Mouse (Mus musculus) retina, postnatal 7 days (tissue): Measurements from ENCODE around the gene Rnd3.

Experiments used
- DNase-seq: peaks from one replicate; pipeline ENCODE4 v3.0.0-alpha.2; 2012; ENCODE audit warnings: low read depth, low spot score

The Rnd3 gene

DNA sequence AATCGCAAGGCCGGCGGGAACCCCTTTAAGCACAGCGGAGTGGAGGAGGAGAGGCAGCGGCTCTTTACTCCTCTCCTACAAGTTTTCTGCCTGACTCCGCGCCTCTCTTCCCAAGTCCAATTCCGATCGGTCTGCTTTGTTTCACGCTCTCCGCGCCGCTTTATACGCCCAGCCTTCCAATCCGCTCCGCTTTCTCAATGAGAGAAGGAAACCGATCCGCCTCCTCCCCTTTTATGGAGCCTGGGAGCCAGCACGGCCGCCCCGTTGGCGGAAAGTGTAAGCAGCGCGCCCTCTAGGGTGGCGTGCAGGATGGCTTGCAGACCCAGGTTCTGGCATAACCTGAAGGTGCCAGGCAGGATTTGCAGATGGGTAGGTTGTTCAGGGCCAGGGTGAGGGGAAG lies at the start of gene Rnd3:
Gene Rnd3, minus strand, starts transcription at position 137 of the 400 bp plus-strand sequence.
- DNase-seq = peak; percentile 86

GRCm38 (mm10) chr2:51192319-51192718 lies 43.4 kb upstream of the Rnd3 start:
- no peak for DNase-seq

DNA sequence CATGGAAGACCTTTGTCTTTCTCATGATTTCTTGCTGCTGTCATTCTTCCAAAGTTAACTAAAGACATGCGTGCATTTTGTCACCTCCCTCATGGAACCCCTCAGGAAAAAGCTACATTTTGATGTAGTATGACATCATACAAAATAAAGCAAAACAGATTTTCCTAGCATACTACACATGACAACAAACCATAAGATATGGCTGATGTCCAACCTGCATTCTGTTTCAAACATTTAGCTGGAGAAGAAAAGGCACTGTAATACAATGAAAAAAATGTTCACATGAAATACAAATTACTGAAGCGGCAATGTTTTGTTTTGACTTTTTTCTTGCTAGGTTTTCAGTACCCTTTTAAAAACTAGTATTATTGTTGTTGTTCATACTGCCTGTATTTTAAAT lies 36.9 kb upstream of the Rnd3 start:
- no peak for DNase-seq

- DNase-seq = no peak
Observed at GRCm38 (mm10) chr2:51182990-51183389, 34.1 kb upstream of the Rnd3 start.

GRCm38 (mm10) chr2:51181376-51181775 lies 32.5 kb upstream of the Rnd3 start:
- DNase-seq = no peak

GRCm38 (mm10) chr2:51179096-51179495 lies 30.2 kb upstream of the Rnd3 start:
- DNase-seq = no peak

- no peak for DNase-seq
Observed at GRCm38 (mm10) chr2:51177615-51178014, 28.7 kb upstream of the Rnd3 start.

DNA sequence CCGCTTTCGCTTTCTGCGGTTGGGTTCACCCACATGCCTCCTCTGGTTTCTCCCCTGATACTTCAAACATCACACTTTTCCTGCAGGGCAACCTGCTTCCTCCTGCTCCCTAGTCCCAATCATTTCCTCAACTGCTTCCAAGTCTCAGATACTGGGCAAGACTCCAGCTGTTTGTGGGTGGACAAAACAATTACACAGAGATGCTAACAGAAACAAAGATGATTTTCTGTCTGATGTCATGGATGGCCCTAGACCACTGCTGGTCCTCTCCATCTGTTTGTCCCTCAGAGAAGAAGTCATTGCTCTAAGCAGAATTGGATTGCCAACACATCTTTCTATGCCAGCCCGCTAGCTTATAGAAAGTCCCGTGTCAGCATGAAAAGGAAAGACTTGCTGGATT lies 26.4 kb upstream of the Rnd3 start:
- no peak for DNase-seq

DNA sequence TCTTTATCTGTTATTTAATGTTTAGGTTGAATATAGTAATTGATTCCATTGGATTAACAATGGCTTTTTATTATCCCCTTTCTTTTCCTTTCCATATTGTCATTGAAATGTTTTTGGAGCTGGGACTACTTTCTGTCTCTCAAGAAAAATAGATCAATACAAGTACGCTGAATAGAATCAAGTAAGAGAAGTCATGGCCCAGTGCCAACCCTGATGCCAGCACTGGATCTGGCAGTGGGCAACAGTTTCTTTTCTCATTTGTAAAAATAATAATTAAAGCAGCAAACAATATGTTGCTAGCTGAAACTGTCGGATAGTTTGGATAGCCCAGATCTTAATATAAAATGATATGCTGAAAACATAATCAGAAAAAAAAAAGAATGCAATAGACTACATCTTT lies 12.2 kb upstream of the Rnd3 start:
- DNase-seq = no peak

DNA sequence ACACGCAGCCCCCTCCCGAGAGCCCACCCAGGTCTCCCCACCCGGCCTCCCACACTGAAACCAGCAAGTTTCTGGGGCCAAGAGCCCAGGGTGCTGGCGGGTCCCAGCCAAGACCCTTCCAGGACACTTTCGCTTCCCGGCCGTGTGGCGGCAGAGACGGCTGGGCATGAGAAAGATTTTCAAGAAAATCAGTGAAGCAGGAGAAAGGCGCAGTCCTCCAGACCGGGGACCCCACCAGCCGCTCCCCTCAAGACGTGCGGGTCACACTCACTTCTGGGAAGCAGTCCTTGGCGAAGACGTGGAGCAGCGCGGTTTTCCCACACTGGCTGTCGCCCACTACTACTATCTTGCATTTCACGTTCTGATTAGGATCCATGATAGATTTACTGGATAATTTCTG lies 457 bp downstream of the Rnd3 start:
- no peak for DNase-seq

- DNase-seq = no peak
Observed at GRCm38 (mm10) chr2:51148065-51148407, 875 bp downstream of the Rnd3 start.

- DNase-seq = peak; percentile 57
Observed at GRCm38 (mm10) chr2:51147318-51148064, 1.4 kb downstream of the Rnd3 start.

DNA sequence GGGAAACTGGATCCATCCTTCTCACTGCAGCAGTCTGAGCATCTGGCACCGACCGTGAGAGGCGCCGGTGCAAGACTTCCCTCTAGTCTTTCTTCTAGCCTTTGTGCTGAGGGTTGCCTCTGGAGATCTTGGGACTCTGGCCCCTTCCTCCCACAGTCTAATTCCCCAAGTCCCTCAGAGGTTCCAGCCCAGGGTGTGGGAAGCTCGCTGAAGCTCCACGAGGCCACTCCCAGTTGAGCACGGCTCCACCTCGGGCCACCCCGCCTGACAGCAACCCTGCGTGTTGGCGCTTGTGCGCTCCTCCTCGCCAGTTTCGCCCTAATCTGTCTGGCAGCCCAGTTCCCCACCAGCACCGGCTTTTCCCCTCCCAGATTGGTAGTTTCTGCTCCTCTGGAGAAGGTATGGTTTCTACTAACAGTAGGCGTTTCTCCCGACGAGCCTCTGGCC lies 2.0 kb downstream of the Rnd3 start:
- no peak for DNase-seq

DNA sequence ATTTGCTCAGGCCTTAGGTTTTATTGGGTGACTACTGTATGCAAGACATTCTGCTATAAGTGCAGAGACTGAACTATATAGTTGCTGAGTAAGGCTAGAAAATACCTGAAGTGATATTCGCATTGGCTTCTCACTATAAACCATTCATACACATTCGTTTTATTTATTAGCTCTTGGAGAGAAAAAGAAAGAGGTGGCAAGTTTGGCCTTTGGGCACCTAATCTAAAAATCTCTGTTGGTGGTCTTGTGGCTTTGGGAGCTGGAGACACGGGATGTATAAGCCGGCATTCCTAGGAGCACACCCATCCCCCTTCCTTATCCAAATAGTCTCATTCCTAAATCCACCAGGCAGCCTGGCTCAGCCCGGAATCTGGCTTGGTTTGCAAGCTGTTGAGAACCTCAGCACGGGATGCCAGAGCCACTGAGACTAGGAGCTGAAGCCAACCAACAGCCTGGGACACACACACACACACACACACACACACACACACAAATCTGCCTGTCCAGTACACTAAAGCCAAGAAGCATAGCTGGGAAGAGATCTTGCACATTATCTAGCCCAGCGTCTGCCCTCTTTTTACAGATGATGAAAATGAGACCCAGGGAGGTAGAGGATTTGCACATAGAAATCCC lies 3.0 kb downstream of the Rnd3 start:
- no peak for DNase-seq

GRCm38 (mm10) chr2:51144380-51145120 lies 4.4 kb downstream of the Rnd3 start:
- no peak for DNase-seq

DNA sequence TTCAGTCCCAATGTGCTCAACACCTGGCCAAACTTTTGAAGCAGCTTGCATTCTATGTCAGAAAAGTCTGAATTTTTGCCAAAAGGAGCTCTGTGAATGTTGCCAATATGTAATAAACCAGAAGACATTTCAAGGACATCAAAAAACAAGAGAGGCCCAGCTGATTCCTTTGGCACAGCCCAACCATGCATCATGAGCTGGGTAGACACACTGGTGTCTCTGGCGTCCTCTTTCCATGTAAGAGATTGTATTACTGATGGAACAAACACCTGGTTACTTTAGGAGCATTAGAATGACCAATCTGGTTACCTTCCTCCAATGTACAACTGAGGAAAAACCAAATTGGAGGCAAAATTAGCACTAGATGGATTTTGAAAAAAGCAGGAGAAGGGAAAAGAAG lies 6.5 kb downstream of the Rnd3 start:
- DNase-seq = no peak

GRCm38 (mm10) chr2:51141345-51141744 lies 7.6 kb downstream of the Rnd3 start:
- DNase-seq = no peak

- DNase-seq = no peak
Observed at GRCm38 (mm10) chr2:51140486-51140885, 8.4 kb downstream of the Rnd3 start.

GRCm38 (mm10) chr2:51139912-51140446 lies 8.9 kb downstream of the Rnd3 start:
- DNase-seq = no peak

DNA sequence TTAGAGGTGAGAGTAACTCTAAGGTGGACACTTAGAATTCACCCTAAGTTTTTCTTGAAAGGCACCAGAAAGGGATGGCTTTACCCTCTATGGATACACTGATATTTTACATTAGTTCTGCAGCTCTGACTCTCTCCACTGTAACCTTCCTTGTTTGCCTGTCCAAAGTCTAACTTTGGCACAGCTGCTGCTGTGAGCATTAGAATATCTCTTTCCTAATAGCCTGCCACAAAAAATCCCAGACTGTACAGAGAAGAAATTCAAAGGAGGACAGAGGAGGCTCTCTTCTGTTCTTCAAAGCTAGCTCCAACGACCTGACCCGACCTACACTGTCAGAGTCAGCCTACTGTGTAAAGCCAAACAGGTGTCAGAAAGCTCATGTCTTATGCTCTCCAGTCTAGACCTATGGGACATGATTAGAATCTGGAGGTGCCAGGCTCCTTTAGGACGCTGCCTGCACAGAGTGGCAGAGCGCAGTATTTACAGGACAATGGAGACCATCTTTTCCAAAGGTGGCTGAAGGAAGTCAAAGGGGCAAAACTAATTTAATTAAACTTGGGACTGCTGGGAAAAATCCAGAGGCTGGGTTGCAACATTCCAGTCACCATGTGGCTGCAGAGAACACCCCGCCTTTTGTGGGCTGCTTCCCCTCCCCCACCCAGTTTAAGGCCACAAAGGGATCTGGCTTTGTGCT lies 9.5 kb downstream of the Rnd3 start:
- DNase-seq = no peak

DNA sequence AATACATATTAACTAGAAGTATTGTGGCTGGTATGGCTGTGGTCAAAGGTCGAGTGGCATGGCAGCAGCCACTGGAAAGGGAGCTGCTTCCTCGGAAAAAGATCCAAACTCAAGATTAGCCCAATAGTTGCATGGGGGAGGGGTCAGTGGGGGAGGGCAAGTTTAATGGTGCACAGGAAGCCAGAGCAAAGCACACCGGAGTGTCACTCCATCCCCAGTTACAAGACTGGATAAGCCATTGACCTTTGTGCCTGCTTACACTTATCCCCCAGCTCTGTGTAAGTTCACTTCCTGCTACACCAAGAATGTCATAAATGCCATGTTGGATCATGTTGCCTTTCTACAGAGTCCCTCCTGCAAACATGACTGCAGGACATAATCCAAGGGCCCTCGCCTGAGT lies 11.2 kb downstream of the Rnd3 start:
- DNase-seq = no peak

GRCm38 (mm10) chr2:51132181-51132580 lies 16.7 kb downstream of the Rnd3 start:
- no peak for DNase-seq
